Mouse (Mus musculus): Measurements from ENCODE around the gene Slc9b1. TPM values are rescaled to one million over a fixed set of nuclear protein-coding genes. Genes with fewer than 3 reads are reported as not detected.
A peak's percentile ranks its signal among the peaks of the same experiment; 100 is the strongest.

The Slc9b1 gene
- total and polyA plus RNA-seq, 2 experiments from 2014 or later: 0.20 TPM; not detected in 1

GRCm38 (mm10) chr3:135437758-135438495 lies 90.1 kb downstream of the Slc9b1 start, which contains the start of gene Ube2d3:
Gene Ube2d3, plus strand, starts transcription at chr3:135438149.
- WGBS: 1% methylated on average over 53 of the region's 56 CpGs
- H3K36me3 ChIP-seq (replicated peaks; ENCODE audit: control insufficient read depth, insufficient read depth, low read length): 0 out of 2 replicates have a peak, but pooled peaks cover 2% of the 10 kb centered on the region
- H3K27ac ChIP-seq (ENCODE audit: low read depth): peak within 1 kb of the TSS; percentile 100
- no peaks in the 10 kb centered on the region for H3K27me3 ChIP-seq (ENCODE audit: control insufficient read depth, insufficient read depth, low read length)
- peak within 1 kb of the TSS; percentile 68 for H3K4me3 ChIP-seq (ENCODE audit: low read depth, low read length)
- TF ChIP-seq CTCF (IDR thresholded peaks at IDR 0.05; ENCODE audit: low read depth): no peak
- peak; percentile 99 for TF ChIP-seq EP300 (IDR thresholded peaks at IDR 0.05; ENCODE audit: low read depth)
- DNase-seq (ENCODE audit: low spot score) (peak; percentile 99), ATAC-seq (ENCODE audit: insufficient read depth, low read depth) (peak; percentile 90)
- H3K4me2 ChIP-seq (ENCODE audit: low read depth, low read length): peak within 1 kb of the TSS; percentile 95
- peaks cover 7% of the 10 kb centered on the region for H3K4me1 ChIP-seq (ENCODE audit: control insufficient read depth, insufficient read depth)
- no peaks in the 10 kb centered on the region for H3K9me3 ChIP-seq (replicated peaks; ENCODE audit: control insufficient read depth, low read length)
- peak within 1 kb of the TSS; percentile 96 for H3K9ac ChIP-seq (replicated peaks; ENCODE audit: low read depth, low read length)

GRCm38 (mm10) chr3:135438531-135438912 lies 90.7 kb downstream of the Slc9b1 start:
- H3K27ac ChIP-seq (ENCODE audit: low read depth): peak overlapping the region; percentile 100
- 0 out of 2 replicates have a peak, but pooled peaks cover 5% of the 10 kb centered on the region for H3K36me3 ChIP-seq (replicated peaks; ENCODE audit: control insufficient read depth, insufficient read depth, low read length)
- DNase-seq (ENCODE audit: low spot score) (no peak), ATAC-seq (ENCODE audit: insufficient read depth, low read depth) (peak; percentile 66)
- no peaks in the 10 kb centered on the region for H3K27me3 ChIP-seq (ENCODE audit: control insufficient read depth, insufficient read depth, low read length)
- peaks cover 13% of the 10 kb centered on the region for H3K4me1 ChIP-seq (ENCODE audit: control insufficient read depth, insufficient read depth)
- WGBS: under 1% methylated on average over 32 of the region's 50 CpGs
- H3K9ac ChIP-seq (replicated peaks; ENCODE audit: low read depth, low read length): peak overlapping the region; percentile 96
- TF ChIP-seq CTCF (IDR thresholded peaks at IDR 0.05; ENCODE audit: low read depth) (no peak), EP300 (IDR thresholded peaks at IDR 0.05; ENCODE audit: low read depth) (no peak)
- H3K4me3 ChIP-seq (ENCODE audit: low read depth, low read length): peak overlapping the region; percentile 68
- H3K9me3 ChIP-seq (replicated peaks; ENCODE audit: control insufficient read depth, low read length): no peaks in the 10 kb centered on the region
- H3K4me2 ChIP-seq (ENCODE audit: low read depth, low read length): peak overlapping the region; percentile 95

- Histone ChIP-seq H3K36me3 (replicated peaks; ENCODE audit: control insufficient read depth, insufficient read depth, low read length) (peaks cover 9% of the 10 kb centered on the region; the same call in 1 of the 2 replicates), H3K4me1 (ENCODE audit: control insufficient read depth, insufficient read depth) (peaks cover 18% of the 10 kb centered on the region), H3K27ac (ENCODE audit: low read depth) (peak overlapping the region; percentile 100), H3K4me3 (ENCODE audit: low read depth, low read length) (peak overlapping the region; percentile 68), H3K27me3 (ENCODE audit: control insufficient read depth, insufficient read depth, low read length) (no peaks in the 10 kb centered on the region), H3K4me2 (ENCODE audit: low read depth, low read length) (peak overlapping the region; percentile 95), H3K9me3 (replicated peaks; ENCODE audit: control insufficient read depth, low read length) (no peaks in the 10 kb centered on the region), H3K9ac (replicated peaks; ENCODE audit: low read depth, low read length) (peak overlapping the region; percentile 96)
- TF ChIP-seq EP300 (IDR thresholded peaks at IDR 0.05; ENCODE audit: low read depth): peak; percentile 53; the same call in 1 of the 2 replicates
- TF ChIP-seq CTCF (IDR thresholded peaks at IDR 0.05; ENCODE audit: low read depth): no peak
- WGBS: under 1% methylated on average over 47 of the region's 76 CpGs
- DNase-seq (ENCODE audit: low spot score): peak; percentile 90
- peak; percentile 61 for ATAC-seq (ENCODE audit: insufficient read depth, low read depth)
These were observed 91.2 kb downstream of the Slc9b1 start for GRCm38 (mm10) chr3:135438913-135439531.

- H3K27ac ChIP-seq (ENCODE audit: low read depth): peak overlapping the region; percentile 100
- H3K4me1 ChIP-seq (ENCODE audit: control insufficient read depth, insufficient read depth): peaks cover 23% of the 10 kb centered on the region
- TF ChIP-seq EP300 (IDR thresholded peaks at IDR 0.05; ENCODE audit: low read depth) (no peak), CTCF (IDR thresholded peaks at IDR 0.05; ENCODE audit: low read depth) (no peak)
- WGBS: under 1% methylated on average over 15 of the region's 15 CpGs
- H3K9me3 ChIP-seq (replicated peaks; ENCODE audit: control insufficient read depth, low read length): no peaks in the 10 kb centered on the region
- H3K36me3 ChIP-seq (replicated peaks; ENCODE audit: control insufficient read depth, insufficient read depth, low read length): peaks cover 9% of the 10 kb centered on the region; the same call in 1 of the 2 replicates
- H3K4me2 ChIP-seq (ENCODE audit: low read depth, low read length): peak overlapping the region; percentile 95
- peak overlapping the region; percentile 96 for H3K9ac ChIP-seq (replicated peaks; ENCODE audit: low read depth, low read length)
- DNase-seq (ENCODE audit: low spot score) (no peak), ATAC-seq (ENCODE audit: insufficient read depth, low read depth) (no peak)
- H3K27me3 ChIP-seq (ENCODE audit: control insufficient read depth, insufficient read depth, low read length): no peaks in the 10 kb centered on the region
- H3K4me3 ChIP-seq (ENCODE audit: low read depth, low read length): peak overlapping the region; percentile 68
These were observed 91.8 kb downstream of the Slc9b1 start for GRCm38 (mm10) chr3:135439651-135440050.

- Histone ChIP-seq H3K27ac (ENCODE audit: low read depth) (peak overlapping the region; percentile 100), H3K4me2 (ENCODE audit: low read depth, low read length) (peak overlapping the region; percentile 95), H3K27me3 (ENCODE audit: control insufficient read depth, insufficient read depth, low read length) (no peaks in the 10 kb centered on the region), H3K9ac (replicated peaks; ENCODE audit: low read depth, low read length) (peak overlapping the region; percentile 96), H3K4me1 (ENCODE audit: control insufficient read depth, insufficient read depth) (peaks cover 28% of the 10 kb centered on the region), H3K4me3 (ENCODE audit: low read depth, low read length) (peak overlapping the region; percentile 68), H3K9me3 (replicated peaks; ENCODE audit: control insufficient read depth, low read length) (no peaks in the 10 kb centered on the region), H3K36me3 (replicated peaks; ENCODE audit: control insufficient read depth, insufficient read depth, low read length) (peaks cover 9% of the 10 kb centered on the region; the same call in 1 of the 2 replicates)
- TF ChIP-seq CTCF (IDR thresholded peaks at IDR 0.05; ENCODE audit: low read depth) (no peak), EP300 (IDR thresholded peaks at IDR 0.05; ENCODE audit: low read depth) (no peak)
- DNase-seq (ENCODE audit: low spot score) (peak; percentile 63), ATAC-seq (ENCODE audit: insufficient read depth, low read depth) (no peak)
- WGBS: 4% methylated on average over 7 of the region's 7 CpGs
These were observed 92.4 kb downstream of the Slc9b1 start for GRCm38 (mm10) chr3:135440221-135440620.
